Mouse (Mus musculus): ENCODE measurements around the gene Echs1.

Echs1 gene

GRCm38 (mm10) chr7:140115583-140116328 is 520 bp downstream of the Echs1 start, which contains the start of gene Paox:
Gene Paox, plus strand, starts transcription at chr7:140115799.
- peak in 1 of 2 experiments; percentile 4 for DNase-seq

DNA sequence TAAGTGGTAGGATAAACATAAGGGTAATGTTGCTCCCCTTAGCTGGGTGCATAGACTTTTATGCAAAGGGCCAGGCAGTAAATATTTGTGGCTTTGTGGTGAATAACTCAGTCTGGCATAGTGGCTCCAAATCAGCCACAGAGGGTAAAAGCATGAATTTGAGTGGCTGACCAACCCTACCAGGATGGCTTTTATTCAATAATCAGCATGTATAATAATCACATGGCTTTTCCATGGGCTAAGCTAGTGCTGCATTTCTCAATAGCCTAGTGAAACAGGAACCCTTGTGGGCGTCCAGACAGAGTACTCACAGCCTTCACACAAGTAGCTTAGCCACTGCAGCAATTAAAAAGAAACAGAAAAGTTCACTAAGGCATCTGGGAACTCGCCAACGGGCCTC is 4.3 kb downstream of the Echs1 start:
- DNase-seq, result no peak

GRCm38 (mm10) chr7:140104009-140104408 is 12.3 kb downstream of the Echs1 start:
- DNase-seq, result no peak

GRCm38 (mm10) chr7:140101993-140102860 is 14.0 kb downstream of the Echs1 start, which contains the start of gene Fuom:
Gene Fuom, minus strand, starts transcription at chr7:140102441.
- DNase-seq, result peak; percentile 84 to 87

GRCm38 (mm10) chr7:140101498-140101897 is 14.8 kb downstream of the Echs1 start:
- no peak for DNase-seq

- no peak for DNase-seq
Measured at GRCm38 (mm10) chr7:140098466-140098865, 17.8 kb downstream of the Echs1 start.

DNA sequence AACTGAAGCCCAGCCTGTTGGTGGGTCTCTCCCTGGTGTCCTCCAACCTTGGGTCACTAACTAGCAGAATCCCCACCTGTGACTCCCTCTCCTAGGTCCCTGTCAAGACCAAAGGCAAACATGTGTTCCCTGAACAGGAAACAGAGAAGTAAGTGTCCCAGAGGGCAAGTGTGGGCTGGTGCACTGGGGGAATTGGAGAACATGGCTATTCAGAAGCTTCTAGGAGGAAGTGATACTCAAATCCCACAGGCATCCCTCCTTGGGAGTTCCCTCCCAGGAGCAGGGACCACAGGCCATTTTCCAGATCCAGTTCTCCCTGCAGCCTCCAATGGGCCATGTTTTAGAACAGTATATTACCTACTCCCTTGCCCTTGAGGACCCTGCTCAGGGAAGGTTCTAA is 20.2 kb downstream of the Echs1 start:
- DNase-seq, result no peak

DNA sequence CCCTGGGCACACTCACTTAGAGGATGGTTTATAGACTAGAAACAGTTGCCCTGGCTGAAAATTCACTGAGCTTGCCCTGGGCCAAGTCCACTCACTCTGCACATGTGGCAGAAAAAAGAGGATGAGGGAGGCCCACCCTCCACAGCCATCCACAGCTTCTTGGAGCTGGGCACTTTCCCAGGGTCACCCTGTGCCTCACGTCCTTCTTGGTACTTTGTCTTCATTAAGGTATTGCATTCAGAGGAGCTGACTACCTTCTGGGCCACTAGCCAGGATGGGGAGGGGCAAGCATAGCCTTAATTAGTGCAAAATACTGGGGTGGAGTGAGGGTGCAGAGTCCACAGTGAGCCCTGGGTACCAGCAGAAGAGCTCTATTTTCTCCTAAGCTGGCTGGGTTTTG is 20.7 kb downstream of the Echs1 start:
- DNase-seq, result no peak

DNA sequence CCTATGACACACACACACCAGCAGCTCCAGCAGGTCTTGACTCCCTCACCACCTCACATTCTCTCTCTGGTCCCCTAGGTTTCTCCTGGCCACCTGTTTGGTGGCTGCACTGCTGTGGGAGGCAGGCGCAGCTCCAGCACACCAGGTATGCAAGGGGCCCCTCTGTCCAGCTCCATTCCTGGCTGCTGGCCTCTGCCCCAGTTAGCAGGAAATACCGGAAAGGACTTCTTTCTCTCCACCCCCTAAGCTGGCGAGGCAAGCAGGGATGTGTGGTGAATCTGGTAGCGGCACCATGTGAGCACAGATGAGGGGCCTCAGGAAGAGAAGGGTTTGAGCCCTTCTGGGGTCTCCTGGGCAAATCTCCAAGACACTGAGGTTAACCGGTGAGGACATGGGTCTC is 21.3 kb downstream of the Echs1 start:
- no peak for DNase-seq

GRCm38 (mm10) chr7:140092924-140093528 is 23.2 kb downstream of the Echs1 start, which contains the start of gene Prap1:
Gene Prap1, plus strand, starts transcription at chr7:140093395.
- no peak for DNase-seq

- DNase-seq, result no peak
Measured at GRCm38 (mm10) chr7:140090601-140091000, 25.7 kb downstream of the Echs1 start.

DNA sequence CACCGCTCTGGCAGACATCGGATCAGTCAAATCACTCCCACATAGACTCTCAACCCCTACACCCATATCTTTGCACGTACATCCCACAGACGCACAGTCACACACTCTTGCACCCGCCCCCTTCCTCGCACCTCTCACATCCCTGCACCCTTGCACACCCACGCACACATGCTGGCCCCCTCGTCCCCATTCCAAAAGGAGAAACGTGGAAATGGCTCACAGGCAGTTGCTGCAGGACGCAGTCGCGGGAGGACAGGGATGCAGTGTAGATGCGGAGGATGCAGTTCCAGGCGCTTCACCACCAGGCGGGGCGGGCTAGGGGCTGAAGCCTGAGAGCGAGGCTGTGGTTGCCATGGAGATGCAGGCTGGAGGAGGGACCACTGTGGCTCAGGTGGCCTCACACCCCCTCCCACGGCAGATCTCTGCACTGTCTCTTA is 34.0 kb downstream of the Echs1 start, which contains the start of gene Caly:
Gene Caly, minus strand, starts transcription at position 307 of the 437 bp plus-strand sequence.
- DNase-seq, result peak; percentile 21 to 45

DNA sequence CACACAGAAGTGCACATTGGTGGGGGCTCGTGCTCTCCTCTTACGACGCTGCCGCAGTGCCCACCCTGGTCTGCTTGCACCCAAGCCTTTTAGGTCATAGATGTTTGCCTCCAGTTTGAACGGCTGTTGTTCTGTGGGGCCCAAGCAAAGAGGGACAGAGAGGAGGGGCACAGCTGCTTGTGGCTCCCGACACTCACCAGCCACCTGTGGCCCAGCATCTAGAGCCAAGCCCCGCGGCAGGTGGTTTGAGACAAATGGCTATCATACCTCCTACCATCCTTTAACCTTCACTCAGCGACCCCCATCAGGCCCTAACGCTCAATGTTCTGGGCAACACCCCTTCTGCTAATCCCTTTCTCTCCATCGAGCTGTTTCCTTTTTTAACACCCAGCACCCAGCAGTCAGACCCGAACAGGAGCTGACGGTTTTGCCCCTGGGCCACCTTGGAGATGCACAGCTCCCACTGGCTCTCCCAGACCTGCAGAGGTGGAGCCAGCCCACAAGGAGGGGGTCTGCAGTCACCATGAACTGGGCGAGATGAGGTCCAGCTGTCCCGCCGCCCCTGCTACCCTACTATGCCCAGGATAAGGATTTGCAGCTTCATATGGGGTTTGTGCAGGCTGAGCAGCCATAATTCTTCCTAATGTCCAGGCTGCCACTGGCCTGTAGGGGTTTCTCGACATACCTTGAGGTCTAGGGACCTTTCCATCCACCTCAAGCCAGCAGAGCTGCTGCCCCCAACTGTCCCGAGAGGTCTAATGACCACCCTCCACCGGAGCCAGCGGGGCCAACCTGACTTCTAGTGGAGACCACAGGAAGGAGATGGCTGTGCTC is 34.7 kb downstream of the Echs1 start:
- DNase-seq, result no peak

DNA sequence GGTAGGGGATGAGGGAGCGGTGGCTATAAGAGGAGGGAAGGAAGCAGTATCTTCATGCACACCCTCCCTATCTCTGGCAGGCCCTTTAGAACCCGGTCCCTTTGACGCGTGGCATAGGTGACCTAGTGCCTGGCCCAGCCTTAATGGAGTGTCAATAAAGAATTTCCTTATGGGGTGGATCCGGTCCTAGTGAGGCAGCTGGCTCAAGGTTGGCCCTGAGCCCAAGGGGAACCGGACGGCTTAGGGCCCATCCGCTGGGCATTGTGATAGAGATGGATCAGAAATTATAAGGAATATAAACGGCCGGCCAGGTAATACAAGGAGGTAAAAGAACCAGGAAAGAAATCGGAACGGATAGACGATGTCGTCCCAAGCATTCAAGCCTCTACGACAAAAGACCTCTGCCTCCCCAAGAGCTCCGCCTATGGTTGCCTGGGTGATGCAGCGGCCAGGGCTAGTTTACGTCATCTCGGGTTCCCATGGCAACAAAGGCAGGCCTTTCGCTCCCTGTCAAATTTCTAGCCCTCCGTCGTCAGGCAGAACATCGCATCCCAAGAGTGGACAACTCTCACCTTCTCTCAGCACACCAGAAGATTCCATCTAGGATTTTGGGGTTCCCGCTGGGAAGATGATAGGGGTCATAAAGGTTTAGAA is 35.6 kb downstream of the Echs1 start:
- peak; percentile 25 to 43 for DNase-seq

GRCm38 (mm10) chr7:140078711-140079110 is 37.6 kb downstream of the Echs1 start:
- DNase-seq, result peak; percentile 47 to 51

- no peak for DNase-seq
Measured at GRCm38 (mm10) chr7:140077698-140078097, 38.6 kb downstream of the Echs1 start.

DNA sequence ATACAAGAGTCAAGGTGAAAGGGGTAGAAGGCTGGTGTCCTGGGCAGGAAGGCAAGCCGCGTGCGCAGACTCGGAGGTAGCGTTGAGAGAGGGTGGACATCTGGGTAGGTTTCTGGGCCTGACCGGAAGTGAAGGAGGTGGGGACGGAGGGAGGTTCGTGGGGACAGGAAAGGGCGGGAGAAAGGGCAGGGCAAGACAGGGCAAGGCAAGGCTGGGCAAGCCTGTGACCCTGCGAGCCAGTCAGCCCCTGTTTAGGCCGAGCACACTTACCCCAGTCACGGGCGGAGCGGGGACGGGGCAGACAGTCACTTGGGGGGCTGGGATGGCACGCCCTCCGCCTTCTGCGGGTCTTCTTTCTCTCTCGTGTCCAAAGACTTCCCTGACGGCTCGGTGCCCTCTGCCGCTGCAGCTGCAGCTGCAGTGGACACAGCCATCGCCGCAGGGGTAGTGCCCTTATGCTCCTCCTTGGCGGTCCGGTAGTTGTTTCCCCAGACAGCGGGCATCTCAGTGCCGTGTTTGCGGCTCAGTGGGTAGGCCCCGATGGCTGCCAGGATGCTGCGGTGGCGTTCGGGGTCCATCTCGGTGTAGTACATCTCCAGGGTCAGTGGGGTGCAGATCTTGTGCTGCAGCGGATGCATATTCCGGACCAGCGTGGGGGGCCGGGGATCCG is 46.1 kb downstream of the Echs1 start:
- no peak for DNase-seq

GRCm38 (mm10) chr7:140067397-140067796 is 48.9 kb downstream of the Echs1 start:
- DNase-seq, result no peak

GRCm38 (mm10) chr7:140063092-140063491 is 53.2 kb downstream of the Echs1 start:
- DNase-seq, result peak; percentile 46 to 63

GRCm38 (mm10) chr7:140062307-140062706 is 54.0 kb downstream of the Echs1 start:
- DNase-seq, result no peak

- no peak for DNase-seq
Measured at GRCm38 (mm10) chr7:140061832-140062130, 54.5 kb downstream of the Echs1 start.

Measured in thymus, postnatal 36 days (tissue).